Mouse (Mus musculus) G1E-ER4 (cell line): ENCODE measurements around the gene Nrgn. TPM values are rescaled to one million over a fixed set of nuclear protein-coding genes. Genes with fewer than 3 reads are reported as not detected.

Experiments
- GATA1 ChIP-seq: IDR thresholded peaks from one replicate; pipeline ENCODE4 v1.8.0; 2012; ENCODE audit warnings: low read length, inconsistent platforms
- polyA plus RNA-seq: library from polyadenylated mRNA; stranded (reverse); fragments of >175 nt; gene quantifications from 2 replicates; pipeline ENCODE4 v1.2.3, GENCODE M21; 2012

Nrgn gene
- polyA plus RNA-seq, 1 experiment: 1,668 TPM

DNA sequence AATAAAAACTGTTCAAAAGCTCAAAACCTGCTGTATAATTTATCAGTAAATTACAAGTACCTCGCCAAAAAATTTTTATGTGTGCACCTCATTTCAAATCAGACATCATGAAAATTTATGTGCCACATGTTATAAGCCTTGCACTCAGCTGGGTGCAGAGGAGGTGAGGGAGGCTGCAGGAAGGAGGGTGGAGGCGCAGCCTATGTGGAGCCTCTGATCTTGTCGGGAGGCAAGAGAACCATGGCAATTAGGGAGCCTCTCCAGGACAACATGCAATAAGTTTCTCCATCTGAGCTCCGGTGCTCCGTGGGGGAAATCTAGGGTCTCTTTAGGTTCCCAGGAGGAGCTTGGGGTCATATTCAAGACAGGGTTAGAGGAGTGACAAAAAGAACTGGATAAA is 14.8 kb upstream of the Nrgn start:
- no peak for TF ChIP-seq GATA1

DNA sequence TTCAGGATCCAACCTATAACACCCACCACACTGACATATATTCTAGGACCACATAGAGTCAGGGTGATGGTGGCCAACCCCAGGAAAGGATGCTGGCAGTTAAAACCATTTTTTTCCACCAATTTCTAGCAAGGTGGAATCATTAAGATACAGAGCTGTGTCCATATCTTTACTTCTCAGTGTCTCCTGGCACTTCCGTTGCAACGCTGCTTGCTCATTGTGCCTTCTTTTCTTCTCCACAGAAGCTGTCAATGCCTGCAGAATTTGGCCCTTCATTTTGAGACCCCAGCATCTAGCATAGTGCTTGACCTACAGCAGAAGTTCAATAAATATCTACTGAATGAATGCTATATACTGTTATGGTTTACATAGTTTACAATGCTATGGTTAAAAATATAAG is 14.3 kb upstream of the Nrgn start:
- no peak for TF ChIP-seq GATA1

- TF ChIP-seq GATA1: peak; percentile 84
Observed at GRCm38 (mm10) chr9:37563805-37564204, 11.1 kb upstream of the Nrgn start.

DNA sequence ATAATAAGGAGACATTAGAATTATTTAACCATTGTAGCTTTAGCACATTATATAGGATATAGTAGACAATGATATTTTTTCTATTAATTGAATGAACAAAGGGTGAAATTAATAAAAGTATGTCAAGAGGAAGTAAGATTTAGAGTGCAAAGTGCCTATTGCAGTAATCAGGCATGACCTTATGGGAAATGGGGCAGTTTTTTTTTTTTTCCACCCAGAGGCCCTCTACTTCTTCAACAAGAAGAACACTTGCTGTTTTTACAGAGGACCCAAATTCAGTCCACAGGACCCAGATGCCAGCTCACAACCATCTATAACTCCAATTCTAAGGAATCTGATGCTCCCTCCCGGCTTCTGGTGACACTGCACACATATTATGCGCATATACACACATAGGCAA is 7.9 kb upstream of the Nrgn start:
- no peak for TF ChIP-seq GATA1

DNA sequence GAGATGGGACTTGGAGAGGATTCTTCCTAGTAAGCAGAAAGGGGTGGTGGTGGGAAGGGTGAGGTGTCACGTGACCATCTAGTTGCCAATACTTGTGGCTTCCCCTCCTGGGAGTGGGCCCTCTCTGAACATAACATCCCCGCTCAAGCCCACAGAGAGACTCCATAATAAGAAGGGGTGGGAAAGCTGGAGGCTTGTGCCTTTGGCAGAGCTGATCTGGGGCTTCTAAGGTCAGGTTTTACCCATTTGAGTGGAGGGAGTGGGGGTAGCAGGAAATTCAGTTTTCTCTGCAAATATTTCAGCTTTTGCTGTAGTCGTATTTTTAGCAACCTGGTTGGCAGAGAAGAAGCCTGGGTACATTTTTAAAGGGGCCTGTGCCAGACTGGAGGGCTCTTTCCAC is 3.7 kb upstream of the Nrgn start:
- no peak for TF ChIP-seq GATA1

DNA sequence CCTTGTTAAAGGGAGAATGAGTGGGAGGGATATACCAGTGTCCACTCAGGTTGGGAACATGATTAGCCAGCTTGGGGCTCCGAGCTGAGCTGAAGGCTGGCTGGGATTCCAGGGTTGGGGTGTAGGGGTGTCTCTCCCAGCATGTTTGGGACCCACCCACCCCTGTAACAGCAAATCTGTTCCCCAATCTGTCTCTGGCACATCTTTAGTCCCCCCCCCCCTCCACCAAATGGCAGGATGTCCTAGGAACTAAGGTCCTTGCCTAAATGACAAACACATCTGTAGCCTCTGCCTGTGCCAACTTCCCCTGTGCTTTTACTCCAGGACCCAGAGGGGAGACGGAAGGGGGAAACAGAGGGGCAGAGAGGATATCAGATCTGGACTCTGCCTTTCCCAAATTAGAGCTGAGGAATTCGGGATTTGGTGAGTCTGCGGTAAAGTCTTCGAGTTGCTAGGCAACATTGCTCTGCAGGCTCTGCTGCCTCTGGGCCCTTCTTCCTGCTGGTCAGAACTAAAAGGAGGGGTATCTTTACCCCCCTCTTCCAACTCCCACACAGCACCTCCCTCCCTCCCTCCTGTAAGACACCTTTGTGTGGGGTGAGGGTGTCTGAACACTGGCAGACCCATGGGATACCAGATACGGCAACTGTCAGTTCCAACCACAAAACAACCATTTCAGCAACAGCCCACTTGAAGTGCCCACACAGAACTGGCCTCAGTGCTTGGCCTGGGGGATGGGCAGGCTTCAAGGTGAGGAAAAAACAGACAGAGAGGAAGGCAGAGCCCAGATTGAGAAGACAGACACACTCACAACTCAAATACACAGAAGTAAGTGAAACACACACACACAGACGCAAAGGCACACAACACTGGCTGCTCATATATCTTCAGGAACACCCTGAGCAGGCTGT is 2.4 kb upstream of the Nrgn start, which contains the start of gene Siae:
Siae (plus strand) TSS at position 861 of the 911 bp plus-strand sequence.
- TF ChIP-seq GATA1: no peak

DNA sequence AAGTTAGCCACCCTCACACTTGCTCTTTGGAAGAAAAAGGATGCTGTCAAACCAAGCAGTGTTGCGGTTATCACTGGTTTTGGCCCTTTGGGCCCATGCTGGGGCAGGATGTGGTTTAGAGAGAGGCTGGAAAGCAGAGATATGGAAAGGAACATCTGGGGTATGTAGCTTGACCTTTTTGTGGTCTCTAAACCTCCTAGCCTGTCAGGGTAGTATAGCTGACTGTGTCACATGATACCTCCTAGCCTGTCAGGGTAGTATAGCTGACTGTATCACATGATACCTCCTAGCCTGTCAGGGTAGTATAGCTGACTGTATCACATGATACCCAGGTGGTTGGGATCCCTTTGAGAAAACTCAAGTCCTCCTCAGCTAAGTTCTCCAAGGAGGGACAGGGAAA is 1.6 kb upstream of the Nrgn start:
- TF ChIP-seq GATA1: peak; percentile 70

- no peak for TF ChIP-seq GATA1
Observed at GRCm38 (mm10) chr9:37551751-37552531, 763 bp downstream of the Nrgn start.

- peak; percentile 42 for TF ChIP-seq GATA1
Observed at GRCm38 (mm10) chr9:37550435-37550834, 2.3 kb downstream of the Nrgn start.

DNA sequence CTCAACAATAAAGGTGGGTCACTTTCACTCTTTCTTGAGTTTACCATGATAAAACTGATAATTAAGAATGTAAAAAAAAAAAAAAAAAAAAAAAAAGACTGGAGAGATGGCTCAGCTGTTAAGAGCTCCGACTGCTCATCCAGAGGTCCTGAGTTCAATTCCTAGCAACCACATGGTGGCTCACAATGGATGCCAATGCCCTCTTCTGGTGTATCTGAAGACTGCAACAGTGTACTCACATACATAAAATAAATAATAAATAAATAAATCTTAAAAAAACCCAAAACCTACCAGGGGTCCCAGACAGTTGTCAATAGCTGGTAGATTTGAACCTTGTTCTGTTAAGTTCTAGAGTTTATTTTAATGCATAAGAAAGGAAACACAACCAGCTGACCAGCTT is 5.8 kb downstream of the Nrgn start:
- TF ChIP-seq GATA1: no peak

DNA sequence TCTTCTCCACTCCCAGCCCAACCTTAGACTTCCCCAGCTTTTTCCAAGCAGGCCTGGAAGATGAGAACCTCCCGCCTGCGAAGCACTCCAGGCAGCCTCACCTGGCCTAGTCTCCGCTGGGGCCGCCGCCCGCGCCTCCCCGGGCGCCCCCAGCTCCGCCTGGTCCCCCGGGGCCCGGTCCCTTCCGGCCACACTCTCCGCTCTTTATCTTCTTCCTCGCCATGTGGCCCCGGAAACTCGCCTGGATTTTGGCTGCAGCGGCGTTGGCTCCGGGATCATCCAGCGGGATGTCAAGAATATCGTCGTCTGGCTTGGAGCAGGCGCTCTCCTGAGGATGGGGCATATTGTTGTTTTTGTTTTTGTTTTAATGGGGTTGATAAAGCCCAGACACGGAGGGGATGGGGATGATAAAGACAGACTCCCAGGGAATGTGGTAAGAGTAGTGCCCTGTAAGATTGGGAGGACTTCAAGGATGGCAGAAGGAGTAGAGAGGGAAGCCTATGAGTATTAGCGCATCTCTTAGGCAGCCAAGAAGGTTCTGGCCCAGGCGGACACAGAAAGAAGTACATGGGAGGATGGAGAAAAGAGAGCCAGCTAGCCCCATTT is 6.8 kb downstream of the Nrgn start:
- TF ChIP-seq GATA1: no peak

GRCm38 (mm10) chr9:37545166-37545610 is 7.5 kb downstream of the Nrgn start:
- no peak for TF ChIP-seq GATA1

DNA sequence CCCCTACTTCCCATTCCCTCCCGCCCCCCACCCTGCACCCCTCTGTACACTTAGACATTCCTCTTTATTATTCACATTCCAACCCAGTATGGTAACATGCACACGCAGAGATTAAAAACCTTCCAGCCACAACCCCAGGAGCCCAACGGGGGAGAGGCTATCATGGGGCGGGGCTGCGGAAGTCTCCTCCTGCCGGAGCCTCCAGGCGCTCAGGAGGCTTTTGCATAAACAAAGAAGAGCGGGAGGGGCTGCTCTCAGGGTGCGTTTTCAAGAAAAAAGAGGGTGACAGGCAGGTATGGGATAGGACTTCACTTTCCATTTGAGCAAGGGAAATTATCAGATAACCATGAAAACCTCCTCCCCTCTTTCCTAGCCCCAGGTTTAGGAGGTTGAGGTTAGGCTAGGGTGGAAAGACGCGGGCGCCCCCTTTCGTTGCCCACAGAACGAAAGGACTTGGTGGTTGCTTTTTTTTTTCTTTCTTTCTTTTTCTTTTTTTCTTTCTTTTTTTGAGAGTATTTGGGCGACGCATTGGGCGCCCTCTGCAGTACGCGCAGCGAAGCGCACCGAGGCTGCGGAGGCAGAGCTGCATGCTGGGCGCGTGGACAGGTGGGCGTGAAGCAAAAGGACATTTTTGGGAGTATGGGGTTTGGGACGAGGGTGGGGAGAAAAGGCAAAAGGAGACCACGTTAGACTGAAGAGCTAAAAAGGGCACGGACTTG is 8.1 kb downstream of the Nrgn start:
- no peak for TF ChIP-seq GATA1

DNA sequence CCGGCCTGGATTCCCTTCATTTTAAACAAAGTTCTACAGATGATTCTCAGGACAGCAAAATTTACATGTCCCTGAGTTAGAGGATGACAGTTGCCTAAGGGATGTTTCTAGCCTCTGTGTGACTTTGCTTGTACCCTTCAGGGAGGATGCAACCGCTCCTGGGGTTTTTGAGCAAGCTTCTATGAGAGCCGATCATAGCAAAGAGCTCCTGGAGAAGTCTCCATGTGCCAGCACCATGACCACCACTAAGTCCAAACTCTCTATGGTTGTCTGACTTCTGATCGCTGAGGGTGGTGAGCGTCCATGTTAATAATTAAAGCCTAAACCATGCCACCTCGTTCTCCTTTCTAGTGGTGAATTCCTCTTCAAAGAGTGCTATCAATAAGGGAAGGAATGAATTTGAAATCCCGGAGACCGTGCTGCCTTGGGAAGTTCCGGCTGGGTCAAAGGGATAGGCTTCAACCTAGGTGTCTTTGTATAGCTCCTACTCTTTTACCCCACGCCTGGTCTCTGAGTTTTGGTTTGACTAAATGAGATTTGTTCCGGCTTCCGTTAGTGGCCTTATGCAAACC is 8.7 kb downstream of the Nrgn start:
- TF ChIP-seq GATA1: no peak
